Mouse (Mus musculus) limb, embryonic 14.5 days (tissue): Measurements from ENCODE around the gene Snx30. TPM values are rescaled to one million over a fixed set of nuclear protein-coding genes. Genes with fewer than 3 reads are reported as not detected.

Experiments used
- ATAC-seq: fragments of 200-750 bp; cut with Nextera tagmentation; 2 replicates; pipeline ENCODE4 v1.8.0; 2017; ENCODE audit warnings: low read depth, moderate number of reproducible peaks, moderate TSS enrichment; ENCODE audit not compliant: low FRiP score
- DNase-seq: peaks from one replicate; pipeline ENCODE4 v3.0.0-alpha.2; 2015; ENCODE audit warnings: low spot score
- H3K27ac ChIP-seq: fragments of 300-500 bp; sonication (generic); replicated peaks from 2 replicates; pipeline ENCODE4 v1.5.1; 2014; ENCODE audit warnings: low read depth, mild to moderate bottlenecking, low read length, moderate library complexity, mixed read lengths
- H3K27me3 ChIP-seq: fragments of 300-500 bp; sonication (generic); 2 replicates; pipeline ENCODE4 v1.6.1; 2014; ENCODE audit warnings: low read length, mixed read lengths; ENCODE audit not compliant: control insufficient read depth, insufficient read depth
- H3K36me3 ChIP-seq: fragments of 300-500 bp; sonication (generic); 2 replicates; pipeline ENCODE4 v1.6.1; 2014; ENCODE audit warnings: mild to moderate bottlenecking, low read length, moderate library complexity, mixed read lengths; ENCODE audit not compliant: control insufficient read depth, insufficient read depth
- H3K4me1 ChIP-seq: fragments of 300-500 bp; sonication (generic); 2 replicates; pipeline ENCODE4 v1.6.1; 2014; ENCODE audit warnings: antibody characterized with exemption, low read length, mixed read lengths; ENCODE audit not compliant: control insufficient read depth, insufficient read depth
- H3K4me2 ChIP-seq: fragments of 300-500 bp; sonication (generic); replicated peaks from 2 replicates; pipeline ENCODE4 v1.6.1; 2014; ENCODE audit warnings: low read depth, mild to moderate bottlenecking, low read length, moderate library complexity; ENCODE audit not compliant: severe bottlenecking
- H3K4me3 ChIP-seq: fragments of 300-500 bp; sonication (generic); replicated peaks from 2 replicates; pipeline ENCODE4 v1.5.1; 2014; ENCODE audit warnings: low read length
- H3K9ac ChIP-seq: fragments of 300-500 bp; sonication (generic); 2 replicates; pipeline ENCODE4 v1.6.1; 2014; ENCODE audit warnings: mild to moderate bottlenecking, low read depth, low read length, moderate library complexity; ENCODE audit not compliant: severe bottlenecking
- H3K9me3 ChIP-seq: fragments of 300-500 bp; sonication (generic); 2 replicates; pipeline ENCODE4 v1.6.1; 2016; ENCODE audit warnings: low read length; ENCODE audit not compliant: control insufficient read depth
- POLR2A ChIP-seq: fragments of 200-500 bp; IDR thresholded peaks from 2 replicates; pipeline ENCODE4 v1.8.0; 2012; ENCODE audit warnings: inconsistent platforms, mild to moderate bottlenecking, moderate library complexity, borderline replicate concordance; ENCODE audit not compliant: insufficient read depth, insufficient read length; ENCODE audit errors: extremely low read depth
- WGBS: fragments of 180-500 bp; shearing (Covaris S2); extraction: QIAGEN DNeasy Blood & Tissue Kit; methylation state at CpG from one replicate; pipeline ENCODE4 v1.1.7; 2014; 5-methylcytosine and 5-hydroxymethylcytosine counted together
- polyA plus RNA-seq, 2 experiments: library from polyadenylated mRNA; depleted of rRNA in 1 of 2; stranded (reverse) in 1 of 2; unstranded in 1 of 2; fragments of >200 nt; fragmentation: Nextera tagmentation in 1 of 2; extraction: Ambion mirVana in 1 of 2; gene quantifications; 2 replicates each; pipeline versions ENCODE4 v1.2.1 to v1.2.3; 2012 to 2014

The Snx30 gene
- polyA plus RNA-seq, 2 experiments: 7.2 to 12.0 TPM

GRCm38 (mm10) chr4:59850181-59850580 lies 44.5 kb downstream of the Snx30 start:
- Histone ChIP-seq H3K9me3 (0 out of 2 replicates have a peak, but pooled peaks cover 4% of the 10 kb centered on the region), H3K27ac (no peak overlapping the region), H3K9ac (no peak overlapping the region), H3K4me1 (no peaks in the 10 kb centered on the region; the same call in 1 of the 2 replicates), H3K4me3 (no peak overlapping the region), H3K27me3 (no peaks in the 10 kb centered on the region), H3K36me3 (no peaks in the 10 kb centered on the region), H3K4me2 (no peak overlapping the region)
- peak; percentile 40 for DNase-seq
- no peak for TF ChIP-seq POLR2A
- 82% methylated on average over 2 of the region's 2 CpGs for WGBS
- no peak for ATAC-seq

- Histone ChIP-seq H3K9ac (no peak overlapping the region), H3K27ac (no peak overlapping the region), H3K9me3 (0 out of 2 replicates have a peak, but pooled peaks cover 4% of the 10 kb centered on the region), H3K4me2 (no peak overlapping the region), H3K4me3 (no peak overlapping the region), H3K27me3 (no peaks in the 10 kb centered on the region), H3K36me3 (no peaks in the 10 kb centered on the region), H3K4me1 (no peaks in the 10 kb centered on the region; the same call in 1 of the 2 replicates)
- ATAC-seq (no peak), DNase-seq (no peak)
- TF ChIP-seq POLR2A: no peak
- 71% methylated on average over 5 of the region's 5 CpGs for WGBS
These were observed 45.4 kb downstream of the Snx30 start for GRCm38 (mm10) chr4:59850886-59851623.

- H3K9ac ChIP-seq: no peak overlapping the region
- H3K36me3 ChIP-seq: 0 out of 2 replicates have a peak, but pooled peaks cover 3% of the 10 kb centered on the region
- H3K27ac ChIP-seq: no peak overlapping the region
- H3K4me3 ChIP-seq: no peak overlapping the region
- WGBS: 88% methylated on average over 7 of the region's 7 CpGs
- no peak overlapping the region for H3K4me2 ChIP-seq
- TF ChIP-seq POLR2A: no peak
- H3K27me3 ChIP-seq: no peaks in the 10 kb centered on the region
- no peaks in the 10 kb centered on the region; the same call in 1 of the 2 replicates for H3K4me1 ChIP-seq
- DNase-seq (no peak), ATAC-seq (no peak)
- 0 out of 2 replicates have a peak, but pooled peaks cover 4% of the 10 kb centered on the region for H3K9me3 ChIP-seq
These were observed 47.5 kb downstream of the Snx30 start for GRCm38 (mm10) chr4:59853155-59853554.

GRCm38 (mm10) chr4:59859693-59860425 lies 54.2 kb downstream of the Snx30 start:
- Histone ChIP-seq H3K4me3 (no peak overlapping the region), H3K4me2 (no peak overlapping the region), H3K9ac (no peak overlapping the region), H3K27me3 (no peaks in the 10 kb centered on the region), H3K9me3 (no peaks in the 10 kb centered on the region), H3K4me1 (0 out of 2 replicates have a peak, but pooled peaks cover 4% of the 10 kb centered on the region), H3K27ac (no peak overlapping the region), H3K36me3 (0 out of 2 replicates have a peak, but pooled peaks cover 3% of the 10 kb centered on the region)
- TF ChIP-seq POLR2A: no peak
- DNase-seq: no peak
- 52% methylated on average over 16 of the region's 16 CpGs for WGBS
- peak; percentile 23; the same call in 1 of the 2 replicates for ATAC-seq

GRCm38 (mm10) chr4:59860431-59860830 lies 54.8 kb downstream of the Snx30 start:
- H3K4me3 ChIP-seq: no peak overlapping the region
- DNase-seq (no peak), ATAC-seq (no peak)
- no peaks in the 10 kb centered on the region for H3K27me3 ChIP-seq
- no peak overlapping the region for H3K27ac ChIP-seq
- WGBS: 59% methylated on average over 2 of the region's 2 CpGs
- H3K4me1 ChIP-seq: 0 out of 2 replicates have a peak, but pooled peaks cover 4% of the 10 kb centered on the region
- H3K36me3 ChIP-seq: 0 out of 2 replicates have a peak, but pooled peaks cover 3% of the 10 kb centered on the region
- no peak for TF ChIP-seq POLR2A
- H3K9me3 ChIP-seq: no peaks in the 10 kb centered on the region
- H3K9ac ChIP-seq: no peak overlapping the region
- H3K4me2 ChIP-seq: no peak overlapping the region
